Mouse (Mus musculus) spleen, postnatal 14 days (tissue): Measurements from ENCODE around the gene Selenov.
"Not testable (repeated sequence)": the region's sequence is repeated elsewhere in the genome, so short reads cannot be mapped to it uniquely, and the experiment has no call there.

Experiments
- DNase-seq, 2 experiments: peaks; one replicate each; pipeline ENCODE4 v3.0.0; 2021 to 2022; ENCODE audit warnings: low spot score in 2 of 2

Selenov gene

DNA sequence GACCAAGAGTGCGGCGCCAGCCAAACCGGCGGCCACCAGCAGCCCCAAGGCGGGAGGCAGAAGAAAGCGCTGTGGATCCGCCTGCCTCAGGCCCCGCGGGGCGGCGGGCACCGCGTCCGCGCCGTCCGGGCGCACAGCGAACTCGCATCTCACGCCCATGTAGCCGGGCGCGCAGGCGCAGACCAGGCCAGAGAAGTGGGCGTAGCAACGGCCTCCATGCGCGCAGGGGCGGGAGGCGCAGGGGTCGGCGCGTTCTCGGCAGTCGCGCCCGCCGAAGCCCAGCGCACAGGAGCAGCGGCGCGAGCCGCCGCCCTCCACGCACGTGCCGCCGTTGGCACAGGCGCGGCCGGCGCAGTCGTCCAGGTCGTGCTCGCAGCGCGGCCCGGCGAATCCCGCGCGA lies 3.5 kb upstream of the Selenov start:
- no peak for DNase-seq

DNA sequence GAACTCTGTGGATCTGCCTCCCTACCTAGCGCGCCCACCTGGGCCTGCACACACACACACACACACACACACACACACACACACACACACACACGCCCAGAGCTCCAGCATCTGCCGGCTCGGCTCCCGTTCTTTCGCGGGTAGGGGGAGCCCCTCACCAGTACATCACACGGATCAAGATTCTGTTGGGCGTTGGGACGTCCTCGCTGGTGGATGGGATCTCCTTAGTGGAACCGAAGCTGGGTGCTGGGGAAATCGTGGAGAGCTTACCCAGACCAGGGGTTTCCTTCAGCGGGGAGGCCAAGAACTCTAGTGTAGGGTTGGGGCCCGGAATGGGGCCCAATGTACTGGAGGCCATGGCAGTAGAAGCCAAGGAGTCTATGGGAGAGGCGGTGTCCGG lies 821 bp downstream of the Selenov start:
- no peak for DNase-seq

DNA sequence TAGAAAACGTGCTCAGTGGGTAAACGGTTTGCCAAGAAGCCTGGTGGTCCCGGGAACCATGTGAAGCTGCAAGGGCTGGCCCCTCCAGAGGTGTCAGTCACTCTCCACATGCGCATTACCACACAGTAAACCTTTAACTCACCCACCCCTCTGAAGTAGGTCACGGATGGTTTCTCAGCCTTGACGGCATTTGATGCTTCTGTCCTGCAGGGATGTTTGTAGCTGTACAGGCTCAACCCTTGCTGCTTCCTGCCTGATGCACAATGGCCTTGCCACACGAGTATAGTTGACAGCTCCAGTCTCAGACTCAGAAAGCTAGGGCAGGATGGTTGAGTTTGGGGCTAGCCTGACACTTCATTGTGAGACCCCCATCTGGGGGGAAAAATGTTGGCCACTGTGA lies 10.4 kb downstream of the Selenov start:
- no peak for DNase-seq

DNA sequence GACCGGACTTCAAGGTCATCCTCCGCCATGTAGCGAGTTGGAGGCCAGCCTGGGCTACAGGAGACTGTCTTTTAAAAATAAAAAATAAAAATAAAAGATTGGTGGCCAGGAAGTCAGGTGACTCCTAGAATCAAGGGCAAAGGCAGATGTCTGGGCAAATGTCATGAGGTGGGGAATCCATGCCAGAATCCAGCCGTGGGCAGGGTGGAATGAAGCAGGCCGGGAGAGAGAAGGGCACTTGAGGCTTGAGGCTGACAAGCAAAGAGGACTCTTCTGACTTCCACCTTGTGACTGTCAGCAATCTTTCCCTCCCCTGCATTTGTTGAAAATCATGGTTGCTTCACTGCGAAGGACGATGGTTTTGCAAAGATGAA lies 12.7 kb downstream of the Selenov start:
- DNase-seq, result no peak

DNA sequence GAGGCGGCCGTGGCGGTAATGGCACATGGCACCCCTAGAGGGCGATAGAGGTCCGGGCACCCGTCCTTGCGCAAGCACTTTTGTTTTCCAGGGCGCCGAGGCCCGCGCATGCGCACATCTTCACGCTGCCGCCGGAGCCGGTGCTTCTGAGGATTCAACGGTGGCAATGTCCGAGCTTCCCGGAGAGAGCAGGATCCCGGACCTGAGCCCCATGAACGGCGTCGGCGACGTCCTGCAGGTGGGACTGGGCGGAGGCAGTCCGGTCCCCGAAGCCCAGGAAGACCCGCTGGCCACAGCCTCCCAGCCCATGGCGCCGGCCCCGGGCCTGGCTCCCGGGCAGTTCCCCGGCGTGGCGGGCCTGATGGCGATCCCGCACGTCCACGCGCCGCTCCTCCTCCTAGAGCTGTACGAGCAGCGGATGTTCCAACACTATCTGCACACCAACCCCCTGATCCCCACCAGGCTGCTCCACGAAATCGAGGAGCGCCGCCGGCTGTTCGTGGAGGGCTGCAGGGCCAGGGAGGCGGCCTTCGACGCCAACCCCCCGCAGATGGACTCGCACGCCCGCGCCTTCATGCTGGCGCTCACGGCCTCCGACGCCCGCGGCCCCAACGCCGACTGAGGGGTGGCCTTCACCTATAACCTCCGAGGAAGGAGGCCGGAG lies 13.2 kb downstream of the Selenov start, which contains the start of gene Eid2b:
Eid2b (plus strand) TSS at position 125 of the 664 bp plus-strand sequence.
- DNase-seq, result peak; percentile 91 to 95

DNA sequence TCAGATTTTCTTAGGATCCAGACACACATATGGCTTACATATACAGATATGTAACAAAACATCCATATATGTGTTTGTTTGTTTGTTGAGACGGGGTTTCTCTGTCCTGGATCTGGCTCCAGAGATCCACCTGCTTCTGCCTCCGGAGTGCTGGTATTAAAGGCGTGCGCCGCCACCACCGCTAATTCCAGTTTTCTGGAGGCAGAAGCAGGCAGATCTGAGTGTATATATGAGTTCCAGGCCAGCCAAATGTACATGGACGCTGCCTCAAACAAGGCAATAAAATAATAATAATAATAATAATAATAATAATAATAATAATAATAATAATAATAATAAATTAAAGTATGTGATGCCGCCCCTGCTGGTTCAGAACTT lies 13.8 kb downstream of the Selenov start:
- no peak for DNase-seq

DNA sequence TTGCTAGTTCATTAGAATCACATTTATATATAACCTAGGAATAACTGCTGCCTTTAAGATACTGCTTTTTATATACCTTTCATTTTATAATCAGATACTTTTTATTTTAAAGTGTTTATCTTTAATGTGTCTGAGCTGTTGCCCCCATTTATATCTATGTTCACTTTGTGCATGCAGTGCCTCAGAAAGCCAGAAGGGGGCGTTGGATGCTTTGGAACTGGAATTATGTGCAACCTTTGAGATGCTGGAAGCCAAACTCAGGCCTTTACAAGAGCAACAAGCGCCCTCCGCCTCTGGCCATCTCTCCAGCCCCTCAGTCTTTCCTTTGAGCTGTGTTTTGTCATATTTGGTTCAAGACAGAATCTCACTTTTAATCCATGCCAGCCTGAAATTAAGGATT lies 19.2 kb downstream of the Selenov start:
- DNase-seq, result no peak

DNA sequence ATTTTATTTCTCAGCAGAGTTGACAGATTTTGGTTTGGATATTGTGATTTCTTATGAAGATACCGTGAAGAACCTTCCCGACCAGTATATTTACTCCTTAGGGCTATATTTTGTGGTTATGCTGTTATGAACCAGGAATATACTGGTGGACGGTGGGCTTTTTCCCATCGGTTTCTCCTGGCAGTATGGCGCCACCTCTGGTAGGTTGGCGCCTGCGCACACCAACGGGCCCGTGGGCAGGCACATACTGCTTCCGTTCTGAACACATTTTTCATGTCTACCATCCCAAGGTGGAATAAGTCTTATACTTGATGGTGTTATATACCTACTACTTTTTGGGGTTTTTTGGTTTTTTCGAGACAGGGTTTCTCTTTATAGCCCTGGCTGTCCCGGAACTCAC lies 21.6 kb downstream of the Selenov start:
- no peak for DNase-seq

DNA sequence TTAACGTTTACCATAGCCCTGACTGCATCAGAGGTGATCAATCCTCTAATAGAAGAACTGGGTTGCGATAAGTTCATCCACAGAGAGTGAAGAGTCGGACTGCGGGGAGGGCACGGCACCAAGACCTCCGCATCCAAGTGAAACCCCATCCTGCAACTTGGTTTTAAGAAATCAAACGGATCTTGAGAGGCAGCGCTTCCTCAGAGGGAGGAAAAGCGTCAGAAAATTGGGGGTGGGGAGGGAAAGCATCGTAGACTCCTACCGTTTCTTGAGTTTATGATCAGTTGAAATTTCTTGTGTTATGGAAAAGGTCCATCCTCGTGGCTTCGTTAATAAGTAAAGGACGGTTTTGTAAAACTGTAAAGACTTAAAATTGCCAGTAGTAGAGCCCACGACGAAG lies 22.4 kb downstream of the Selenov start:
- no peak for DNase-seq

DNA sequence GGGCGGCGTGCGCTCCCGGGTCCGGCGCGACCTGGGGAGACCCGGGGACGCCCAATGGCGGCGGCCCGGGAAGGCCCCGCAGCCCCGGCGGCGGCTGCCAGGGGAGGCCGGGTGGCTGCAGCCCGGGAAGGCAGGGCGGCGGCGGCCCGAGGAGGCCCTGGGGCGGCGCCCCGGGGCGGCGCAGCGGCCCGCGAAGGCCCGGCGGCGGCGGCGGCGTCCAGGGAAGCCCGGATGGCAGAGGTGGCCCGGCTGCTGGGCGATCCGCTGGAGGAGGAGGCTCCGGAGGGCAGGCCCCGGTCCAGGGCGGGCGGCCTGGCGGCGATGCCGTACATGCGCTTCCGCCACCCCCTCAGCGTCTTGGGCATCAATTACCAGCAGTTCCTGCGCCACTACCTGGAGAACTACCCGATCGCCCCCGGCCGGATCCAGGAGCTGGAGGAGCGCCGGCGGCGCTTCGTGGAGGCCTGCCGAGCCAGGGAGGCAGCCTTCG lies 22.9 kb downstream of the Selenov start:
- peak in 1 of 2 experiments; percentile 3 for DNase-seq

DNA sequence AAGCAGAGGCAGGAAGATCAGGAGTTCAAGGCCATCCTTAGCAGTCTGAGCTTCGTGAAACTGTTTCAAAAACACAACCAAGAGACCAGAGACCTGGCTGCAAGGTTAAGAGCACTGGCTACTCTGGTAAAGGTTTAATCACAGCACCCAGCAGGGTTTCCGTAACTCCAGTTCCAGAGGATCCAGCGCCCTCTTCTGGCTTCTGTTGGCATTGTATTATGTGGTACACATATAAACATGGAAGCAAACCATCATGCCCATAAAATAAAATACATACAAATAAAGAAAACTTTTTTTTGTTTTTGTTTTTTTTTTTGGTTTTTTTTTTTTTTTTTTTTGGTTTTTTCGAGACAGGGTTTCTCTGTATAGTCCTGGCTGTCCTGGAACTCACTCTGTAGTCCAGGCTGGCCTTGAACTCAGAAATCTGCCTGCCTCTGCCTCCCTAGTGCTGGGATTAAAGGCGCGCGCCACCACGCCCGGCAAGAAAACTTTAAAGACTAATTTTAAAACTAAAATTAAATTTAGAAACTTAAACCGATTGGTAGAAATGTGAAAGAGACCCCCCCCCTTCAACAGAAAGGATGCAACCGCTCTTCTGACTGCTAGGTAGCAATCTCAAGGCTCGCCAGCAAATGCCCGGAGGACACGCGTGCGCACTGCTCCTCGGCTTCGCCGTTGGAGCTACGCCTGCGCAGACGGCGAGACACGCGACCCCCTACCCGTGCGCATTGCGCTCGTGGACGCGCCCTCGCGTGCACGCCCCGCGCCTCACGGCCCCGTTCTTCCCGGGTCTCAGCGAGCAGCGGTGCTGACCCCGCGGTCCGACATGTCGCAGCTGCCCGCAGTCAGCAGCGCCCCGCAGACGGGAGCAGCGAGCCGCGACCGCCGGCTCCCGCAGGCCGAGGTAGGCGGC lies 23.6 kb downstream of the Selenov start, which contains the start of gene Eid2:
Eid2 (plus strand) TSS at position 753 of the 913 bp plus-strand sequence.
- DNase-seq, result peak in 1 of 2 experiments; percentile 27

DNA sequence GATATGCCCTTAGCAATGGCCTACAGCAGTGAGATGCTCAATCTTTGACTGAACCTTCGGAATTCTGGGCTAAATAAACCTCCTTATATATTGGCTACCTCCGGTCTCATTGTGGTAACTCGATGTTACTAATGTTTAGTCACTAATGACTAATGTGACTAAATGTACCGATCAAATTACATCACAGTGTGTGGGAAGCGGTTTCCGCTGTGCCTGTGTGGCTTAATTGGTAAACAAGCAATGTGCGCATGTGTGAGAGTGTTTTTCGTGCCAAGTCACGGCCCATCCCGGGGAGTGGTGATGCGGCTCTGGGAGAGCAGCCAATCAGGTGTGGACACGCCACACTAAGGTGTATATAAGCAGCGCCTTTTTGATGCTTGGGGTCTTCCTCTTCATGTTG lies 25.6 kb downstream of the Selenov start:
- DNase-seq, result no peak

DNA sequence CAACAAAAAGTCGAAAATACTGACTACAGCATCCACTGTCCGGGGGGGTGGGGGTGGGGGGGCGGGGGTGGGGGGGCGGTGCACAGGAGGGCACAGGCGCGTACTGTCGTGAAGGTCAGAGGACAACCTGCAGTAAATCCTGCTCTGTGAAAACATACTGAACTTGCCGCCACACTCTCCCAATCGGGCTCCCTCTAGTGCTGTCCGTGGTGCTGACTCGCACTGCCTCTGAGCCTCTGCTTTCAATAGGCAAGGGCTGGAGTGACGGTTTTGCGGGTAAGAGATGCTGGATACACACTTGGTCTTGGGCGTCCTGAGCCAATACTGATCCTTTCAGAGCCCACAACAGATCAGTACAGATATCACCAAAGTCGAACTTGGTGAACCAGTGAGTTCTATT lies 27.2 kb downstream of the Selenov start:
- DNase-seq, result peak; percentile 16 to 52

DNA sequence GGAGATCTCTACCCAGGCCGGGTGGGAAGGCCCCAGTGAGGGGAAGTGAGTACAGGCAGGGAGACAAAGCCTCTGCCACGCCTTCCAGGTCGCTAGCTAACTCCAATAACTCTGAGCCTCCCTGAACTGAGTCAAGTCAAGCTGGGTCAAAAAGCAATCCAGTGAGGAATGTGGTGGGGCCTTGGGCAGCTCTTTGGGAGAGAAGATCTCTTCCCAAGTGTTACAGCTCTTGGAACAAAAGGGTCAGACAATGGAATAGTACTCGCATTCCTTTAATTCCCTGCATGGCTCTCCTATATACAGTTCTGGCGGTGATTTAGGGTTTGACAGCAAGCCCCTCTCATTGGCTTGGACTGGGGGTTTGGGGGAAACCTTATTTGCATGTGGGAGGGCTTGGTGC lies 28.1 kb downstream of the Selenov start:
- no peak for DNase-seq

DNA sequence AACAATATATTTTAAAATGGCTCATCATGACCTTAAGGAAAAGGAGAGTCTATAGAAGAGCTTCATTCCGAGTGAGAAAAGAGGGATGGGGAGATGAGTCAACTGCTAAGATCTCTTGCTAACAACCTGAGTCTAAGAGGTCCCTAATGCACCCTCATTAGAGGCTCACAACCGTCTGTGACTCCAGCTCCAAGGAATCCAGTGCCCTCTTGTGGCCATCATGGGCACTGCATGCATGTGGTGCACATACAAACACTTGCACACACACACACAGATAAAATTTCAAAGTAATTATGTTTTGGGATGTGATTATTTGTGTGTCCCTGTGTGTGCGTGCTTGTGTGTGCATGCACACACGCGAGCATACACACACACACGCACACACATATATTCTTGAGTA lies 35.5 kb downstream of the Selenov start:
- no peak for DNase-seq

DNA sequence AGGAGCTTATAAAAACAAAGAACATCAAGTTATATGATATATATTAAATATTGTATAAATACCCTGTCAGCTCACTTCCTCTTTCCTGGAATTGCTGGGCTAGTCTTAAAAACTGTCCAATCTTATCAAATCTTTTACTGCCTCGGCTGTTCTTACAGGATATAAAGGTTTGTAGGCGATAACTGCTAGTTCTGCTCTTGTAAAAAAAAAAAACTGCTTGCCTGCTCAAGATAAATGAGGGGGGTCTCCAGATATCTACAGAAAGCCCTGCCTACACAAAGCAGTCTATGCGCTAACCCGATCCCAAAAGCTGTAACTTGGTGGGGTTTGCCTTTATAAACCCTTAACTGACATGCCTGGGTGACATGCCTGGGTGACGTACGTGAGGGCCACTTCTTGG lies 36.4 kb downstream of the Selenov start:
- no peak for DNase-seq

DNA sequence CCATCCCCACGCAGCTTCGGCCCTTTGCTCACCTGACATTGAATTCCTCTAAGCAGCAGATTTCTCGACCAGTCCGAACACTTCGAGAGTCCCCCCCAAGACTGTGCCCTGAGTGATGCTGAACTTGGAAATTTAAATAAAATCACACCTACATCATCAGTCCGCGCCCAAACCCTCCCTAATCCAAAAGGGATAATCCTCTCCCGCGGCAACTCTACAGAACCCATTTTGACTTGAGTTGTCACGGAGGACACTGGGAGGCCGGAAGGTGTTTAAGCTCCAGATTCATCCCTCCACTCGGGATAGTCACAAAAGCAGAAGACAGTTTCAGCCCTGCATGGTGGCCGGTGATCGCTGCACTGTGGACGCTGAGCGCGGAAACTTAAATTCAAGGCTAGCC lies 39.0 kb downstream of the Selenov start:
- DNase-seq, result no peak

DNA sequence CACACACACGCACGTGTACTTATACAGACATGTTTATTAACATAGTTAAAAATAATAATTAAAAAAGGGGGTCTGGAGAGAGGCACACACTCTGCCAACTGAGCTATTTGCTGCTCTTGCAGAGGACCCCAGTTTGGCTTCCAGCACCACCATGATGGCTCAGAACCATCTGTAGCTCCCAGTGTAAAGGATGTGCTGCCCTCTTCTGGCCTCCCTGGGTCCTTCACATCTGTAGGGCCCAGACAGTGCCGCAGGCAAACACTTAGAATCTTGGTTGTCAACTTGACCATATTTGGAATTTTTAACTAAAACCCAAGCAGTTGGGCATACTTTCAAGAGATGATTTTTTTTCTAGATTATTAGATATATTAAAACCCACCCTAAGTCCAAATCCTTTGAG lies 42.0 kb downstream of the Selenov start:
- no peak for DNase-seq

DNA sequence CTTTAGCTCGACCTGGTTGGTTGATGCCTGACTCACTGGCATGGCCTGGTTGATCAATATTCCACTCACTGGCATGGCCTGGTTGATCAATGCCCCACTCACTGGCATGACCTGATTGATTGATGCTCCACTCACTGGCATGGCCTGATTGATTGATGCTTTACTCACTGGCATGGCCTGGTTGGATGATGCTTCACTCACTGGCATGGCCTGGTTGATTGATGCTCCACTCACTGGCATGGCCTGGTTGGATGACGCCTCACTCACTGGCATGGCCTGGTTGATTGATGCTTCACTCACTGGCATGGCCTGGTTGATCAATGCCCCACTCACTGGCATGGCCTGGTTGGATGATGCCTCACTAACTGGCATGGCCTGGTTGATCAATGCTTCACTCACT lies 47.0 kb downstream of the Selenov start:
- not testable (repeated sequence) for DNase-seq
